Mouse (Mus musculus) neural tube, embryonic 10.5 days (tissue): ENCODE data around the gene Polr3g.
"Not testable (repeated sequence)": the region's sequence is repeated elsewhere in the genome, so short reads cannot be mapped to it uniquely, and the experiment has no call there.

Source experiments
- DNase-seq: peaks from one replicate; pipeline ENCODE4 v3.0.0-alpha.2; 2017; ENCODE audit warnings: low spot score; ENCODE audit errors: extremely low spot score

The Polr3g gene

DNA sequence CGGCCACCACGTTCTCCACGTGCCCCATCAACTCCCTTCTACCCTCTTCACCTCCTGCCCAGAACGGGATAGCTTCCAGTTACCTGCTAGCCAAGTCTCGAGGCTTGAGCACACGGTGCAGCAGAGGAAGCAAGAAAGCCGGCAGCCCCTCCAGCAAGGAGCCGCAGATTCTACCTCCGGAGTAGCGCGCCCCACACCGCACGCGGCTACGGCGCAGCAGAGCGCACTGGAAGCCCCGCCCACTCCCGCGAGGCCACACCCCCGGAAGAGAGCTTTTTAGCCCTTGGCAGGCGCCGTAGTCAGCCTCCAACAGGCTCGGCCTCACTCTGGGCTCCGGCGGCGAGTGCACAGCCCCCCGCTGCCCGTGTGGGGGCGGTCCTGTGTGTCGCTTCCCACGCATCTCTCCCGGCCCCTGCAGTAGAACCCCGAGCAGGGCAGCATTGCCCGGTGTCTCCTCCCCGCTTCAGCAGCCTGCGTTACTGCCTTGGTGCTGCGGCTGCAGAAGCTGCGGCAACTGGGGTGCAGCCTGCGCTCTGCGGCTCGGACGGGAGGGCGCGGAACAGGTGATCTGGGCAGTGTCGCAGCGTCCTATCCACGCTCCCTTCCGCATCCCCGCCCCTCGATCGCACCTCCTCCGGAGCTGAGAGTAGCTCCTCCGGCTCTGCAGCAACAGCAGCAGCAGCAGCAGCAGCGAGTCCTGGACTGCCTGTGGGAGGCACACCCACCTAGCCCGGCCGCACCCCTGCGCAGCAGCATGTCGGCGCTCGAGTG, at the start of gene Polr3g, which contains the start of gene Mblac2:
Gene Polr3g, minus strand, starts transcription at position 239 of the 771 bp plus-strand sequence.
Gene Mblac2, plus strand, starts transcription at position 567 of the 771 bp plus-strand sequence.
- DNase-seq, result peak; percentile 94

DNA sequence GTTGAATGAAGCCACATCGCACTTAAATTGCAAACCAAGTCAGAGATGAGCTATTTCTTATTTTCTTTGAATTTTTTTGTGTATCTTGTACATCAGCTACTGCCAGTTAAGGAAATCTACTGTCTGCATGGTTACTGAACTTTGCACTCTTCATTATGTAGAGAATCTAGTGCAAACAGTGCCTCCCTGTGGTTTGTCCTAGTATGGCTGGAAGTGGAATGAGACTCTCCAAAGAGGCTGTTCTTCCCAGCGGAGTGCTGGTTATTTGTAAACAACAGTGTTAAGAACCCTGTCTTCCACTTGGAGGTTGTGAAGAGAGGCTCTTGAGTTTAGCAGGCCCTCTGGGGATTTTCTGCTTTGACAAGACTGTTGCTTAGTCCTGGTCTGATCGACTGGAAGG, 49.6 kb upstream of the Polr3g start:
- peak; percentile 40 for DNase-seq

DNA sequence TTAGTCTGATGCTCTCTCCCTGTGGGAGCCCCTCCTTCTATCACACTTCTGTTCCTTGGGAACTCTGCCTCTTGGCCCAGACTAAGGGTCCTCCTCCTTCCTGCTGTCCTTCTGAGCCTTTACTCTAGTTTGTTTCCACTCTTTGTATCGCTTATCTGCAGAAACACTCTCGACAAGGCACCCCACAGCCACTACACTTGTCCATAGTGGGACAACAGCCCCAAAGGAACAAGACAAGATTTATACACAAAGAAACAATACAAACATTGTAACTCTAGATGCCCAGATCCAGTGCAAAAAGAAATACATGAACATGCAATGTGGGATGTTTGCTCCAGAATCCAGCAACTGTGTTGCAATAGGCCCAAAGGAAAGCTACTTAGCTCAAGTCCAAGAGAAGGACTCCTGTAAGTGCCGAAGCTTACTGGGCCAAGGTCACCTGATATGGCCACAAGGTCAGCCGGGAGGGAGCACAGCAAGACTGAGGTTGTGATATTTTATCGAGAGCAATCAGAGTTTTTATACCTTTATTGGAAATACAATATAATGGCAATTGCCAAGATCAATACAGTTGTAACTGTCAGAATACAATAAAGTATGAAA, 46.3 kb upstream of the Polr3g start:
- DNase-seq, result no peak

DNA sequence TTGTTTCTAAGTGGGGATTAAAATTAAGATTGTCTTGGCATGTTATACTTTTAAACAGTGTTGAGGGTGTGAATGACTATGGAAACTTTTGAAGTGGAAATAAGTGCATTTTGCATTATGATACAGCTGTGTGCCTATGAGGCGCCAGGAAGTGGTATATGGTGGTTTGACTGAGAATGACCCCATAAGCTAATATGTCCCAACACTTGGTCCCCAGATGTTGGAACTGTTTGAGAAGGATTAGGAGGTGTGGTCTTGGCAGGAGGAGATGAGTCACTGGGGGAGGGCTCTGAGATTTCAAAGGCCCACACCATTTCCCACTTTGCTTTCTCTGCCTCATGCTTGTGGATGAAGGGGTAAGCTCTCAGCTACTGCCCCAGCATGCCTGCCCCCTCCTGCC, 44.5 kb upstream of the Polr3g start:
- DNase-seq, result no peak

DNA sequence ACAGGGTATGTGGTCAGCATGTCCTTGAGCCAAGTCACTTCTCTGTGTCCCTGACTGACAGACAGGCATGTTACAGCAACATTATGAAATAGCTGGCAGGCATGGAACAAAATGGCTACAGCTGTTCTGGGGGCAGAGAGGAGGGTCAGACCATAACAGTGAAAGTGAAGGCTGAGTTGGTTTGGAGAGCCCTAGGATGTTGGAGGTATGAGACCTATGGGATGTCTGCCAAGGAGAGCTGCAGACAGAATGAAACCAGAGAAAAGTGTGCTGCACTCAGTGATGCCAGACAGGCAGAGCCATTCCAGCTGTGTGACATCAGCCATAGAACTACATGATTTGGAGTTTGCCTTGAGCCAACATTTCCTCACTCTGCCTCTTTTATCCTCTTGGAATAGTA, 44.1 kb upstream of the Polr3g start:
- no peak for DNase-seq

GRCm38 (mm10) chr13:81744092-81744396, 33.2 kb upstream of the Polr3g start:
- no peak for DNase-seq

DNA sequence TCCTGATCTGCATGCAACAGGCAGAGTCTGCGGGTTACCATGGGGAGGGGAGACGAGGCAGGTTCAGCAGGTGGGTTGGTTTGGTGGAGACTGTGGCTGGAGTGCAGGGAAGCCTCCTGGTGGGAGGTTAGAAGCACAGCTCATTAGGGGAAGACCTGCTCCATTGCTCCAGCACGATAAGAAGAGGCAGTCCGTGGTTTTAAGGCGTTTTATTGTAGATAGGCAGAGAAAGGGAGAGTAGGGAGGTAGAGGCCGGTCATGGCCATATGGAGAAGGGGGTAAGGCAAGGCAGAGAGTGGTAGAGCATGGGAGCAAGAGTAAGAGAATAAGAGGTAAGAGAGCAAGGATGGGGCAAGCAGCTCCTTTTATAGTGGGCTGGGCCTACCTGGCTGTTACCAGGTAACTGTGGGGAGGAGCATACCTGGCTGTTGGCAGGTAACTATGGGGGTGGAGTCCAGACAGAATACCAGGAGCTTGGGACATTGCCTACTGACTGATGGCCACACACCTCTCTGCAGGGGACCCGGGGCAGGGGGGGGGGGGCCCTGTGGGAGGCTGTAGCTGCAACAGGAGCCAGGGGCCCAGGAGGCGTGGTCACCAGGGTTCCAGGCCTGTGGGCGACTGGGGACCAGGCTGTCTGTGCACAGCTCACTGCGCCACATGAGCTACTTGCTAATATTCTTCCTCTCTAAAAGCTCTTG, 32.7 kb upstream of the Polr3g start:
- no peak for DNase-seq

GRCm38 (mm10) chr13:81740898-81741297, 30.1 kb upstream of the Polr3g start:
- no peak for DNase-seq

GRCm38 (mm10) chr13:81736606-81737005, 25.8 kb upstream of the Polr3g start:
- no peak for DNase-seq

- no peak for DNase-seq
Measured at GRCm38 (mm10) chr13:81730362-81730761, 19.5 kb upstream of the Polr3g start.

- no peak for DNase-seq
Measured at GRCm38 (mm10) chr13:81729102-81729501, 18.3 kb upstream of the Polr3g start.

GRCm38 (mm10) chr13:81728141-81728540, 17.3 kb upstream of the Polr3g start:
- not testable (repeated sequence) for DNase-seq

DNA sequence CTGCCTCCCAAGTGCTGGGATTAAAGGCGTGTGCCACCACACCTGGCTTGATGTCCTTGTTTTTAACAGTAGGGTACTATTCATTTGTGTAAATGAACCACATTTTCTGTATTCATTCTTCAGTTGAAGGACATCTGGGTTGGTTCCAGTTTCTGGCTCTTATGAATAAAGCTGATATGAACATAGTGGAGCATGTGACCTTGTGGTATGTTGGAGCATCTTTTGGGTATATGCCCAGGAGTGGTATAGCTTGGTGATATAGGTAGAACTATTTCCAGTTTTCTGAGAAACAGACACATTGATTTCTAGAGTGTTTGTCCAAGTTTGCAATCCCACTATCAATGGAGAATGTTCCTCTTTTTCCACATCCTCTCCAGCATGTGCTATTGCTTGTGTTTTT, 3.1 kb upstream of the Polr3g start:
- no peak for DNase-seq

- DNase-seq, result no peak
Measured at GRCm38 (mm10) chr13:81711546-81712371, 946 bp upstream of the Polr3g start.

GRCm38 (mm10) chr13:81710266-81710665, 547 bp downstream of the Polr3g start:
- no peak for DNase-seq

DNA sequence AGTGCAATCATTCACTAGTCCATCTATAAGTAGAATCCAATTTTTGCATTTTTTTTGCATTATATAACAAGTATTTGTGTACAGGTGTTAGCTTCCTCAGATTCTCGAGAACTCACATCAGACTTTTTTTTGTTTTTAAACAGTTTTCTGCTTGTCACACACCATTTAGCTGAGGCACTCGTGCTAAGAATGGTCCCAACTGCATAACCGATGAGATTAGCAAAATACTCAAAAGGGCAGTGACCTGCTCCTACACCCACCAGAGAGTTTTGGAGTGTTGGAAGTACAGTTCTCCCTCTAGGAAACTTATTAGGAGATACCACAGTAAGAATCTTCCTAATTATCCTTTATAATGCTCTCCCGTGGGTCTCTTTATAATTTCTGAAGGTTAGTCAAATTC, 1.0 kb downstream of the Polr3g start:
- DNase-seq, result no peak

DNA sequence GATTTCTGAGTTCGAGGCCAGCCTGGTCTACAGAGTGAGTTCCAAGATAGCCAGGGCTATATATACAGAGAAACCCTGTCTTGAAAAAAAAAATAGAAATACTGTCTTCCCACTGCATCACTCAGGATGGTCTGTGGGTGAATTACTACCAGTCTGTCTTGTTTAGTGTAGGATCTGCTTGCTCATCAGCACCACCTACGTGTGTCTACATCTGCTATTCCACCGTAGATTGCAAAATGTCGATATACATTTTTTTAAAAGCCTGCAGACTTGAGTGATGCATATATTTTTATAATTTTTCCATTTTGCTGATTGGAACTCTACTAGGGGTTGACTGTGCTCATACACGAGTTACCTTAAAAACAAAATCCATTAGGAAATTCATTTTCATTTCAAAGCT, 4.5 kb downstream of the Polr3g start:
- DNase-seq, result no peak

- DNase-seq, result no peak
Measured at GRCm38 (mm10) chr13:81703621-81704020, 7.2 kb downstream of the Polr3g start.

DNA sequence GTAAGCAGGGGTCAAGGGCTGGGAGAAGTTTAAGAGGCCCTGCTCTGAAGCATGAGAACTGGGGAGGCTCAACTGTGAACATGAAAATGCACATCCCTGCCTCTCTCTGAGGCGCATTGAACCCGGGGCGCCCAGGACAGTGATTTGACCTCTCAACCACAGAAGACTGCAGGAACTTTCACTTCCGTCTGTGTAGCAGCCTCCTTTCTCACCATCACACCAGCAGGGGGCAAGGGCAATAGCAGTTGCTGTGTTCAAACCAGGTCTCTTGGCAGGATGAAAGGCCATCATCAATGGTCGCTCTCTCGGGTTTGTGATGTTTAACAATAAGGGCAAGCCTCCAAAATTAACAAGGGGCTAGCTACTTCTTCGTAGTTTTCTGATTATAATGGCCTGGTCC, 7.7 kb downstream of the Polr3g start:
- DNase-seq, result no peak

DNA sequence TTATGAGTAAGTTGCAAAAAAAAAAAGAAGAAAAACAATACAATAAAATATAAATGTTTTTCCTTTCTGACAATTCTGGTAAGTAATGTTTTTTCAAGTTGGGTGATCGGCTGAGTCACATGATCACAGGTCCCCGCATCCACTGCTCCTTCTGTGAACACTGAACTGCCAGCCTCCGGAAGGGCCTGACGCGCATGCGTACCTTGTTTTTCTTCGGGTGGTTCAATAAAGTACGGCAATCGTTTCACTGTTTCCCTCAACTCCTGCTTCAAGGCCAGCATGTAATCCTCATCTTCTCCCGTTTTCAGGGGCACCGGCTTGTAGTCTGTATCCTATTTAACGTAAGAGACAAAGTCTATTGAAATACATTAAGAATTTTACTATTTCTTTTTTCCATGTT, 16.4 kb downstream of the Polr3g start:
- no peak for DNase-seq

GRCm38 (mm10) chr13:81691606-81692005, 19.2 kb downstream of the Polr3g start:
- DNase-seq, result no peak

DNA sequence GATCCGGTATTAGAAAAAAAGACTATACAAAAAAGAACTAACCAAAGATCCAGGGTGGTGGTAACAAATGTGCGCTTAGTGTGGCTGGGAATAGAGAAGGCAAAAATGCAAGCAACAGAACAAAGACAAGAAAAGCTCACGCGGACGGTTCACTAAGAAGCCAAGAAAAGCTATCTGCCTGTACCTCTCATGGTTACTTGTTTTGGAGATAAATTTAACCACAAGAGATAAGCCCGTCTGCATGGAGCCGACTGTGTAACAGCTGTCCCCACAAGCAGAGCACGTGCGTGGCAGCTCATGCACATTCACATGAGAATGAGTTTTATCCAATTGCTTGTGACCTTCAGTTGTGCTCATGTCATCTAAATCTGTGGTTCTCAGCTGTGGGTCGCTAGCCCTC, 20.3 kb downstream of the Polr3g start:
- DNase-seq, result no peak
